Mouse (Mus musculus) embryo, embryonic 11 days (tissue): ENCODE data around the gene Kifc1.

Source experiments
- DNase-seq: peaks from one replicate; pipeline ENCODE4 v3.0.0-alpha.2; 2015

The Kifc1 gene

GRCm38 (mm10) chr17:33828892-33829291 is 61.6 kb downstream of the Kifc1 start:
- no peak for DNase-seq

GRCm38 (mm10) chr17:33826850-33827249 is 63.6 kb downstream of the Kifc1 start:
- DNase-seq = peak; percentile 85
